Mouse (Mus musculus): ENCODE measurements around the gene Hoxd3. TPM values are rescaled to one million over a fixed set of nuclear protein-coding genes. Genes with fewer than 3 reads are reported as not detected.

The Hoxd3 gene
- polyA plus RNA-seq, 1 experiment from 2014 or later, result 0.39 TPM

- Histone ChIP-seq H3K4me3 (ENCODE audit: low read length) (0 out of 2 replicates have a peak within 1 kb of the TSS, but pooled peaks have one; percentile 19), H3K36me3 (ENCODE audit: control insufficient read depth, insufficient read depth, low read length) (no peaks in the 10 kb centered on the region), H3K27ac (ENCODE audit: low read length) (no peak within 1 kb of the TSS), H3K9ac (ENCODE audit: low read length) (no peak within 1 kb of the TSS), H3K4me1 (replicated peaks; ENCODE audit: control insufficient read depth, insufficient read depth, low read length) (no peaks in the 10 kb centered on the region), H3K4me2 (ENCODE audit: low read depth, low read length) (no peak within 1 kb of the TSS), H3K9me3 (ENCODE audit: control insufficient read depth, low read length) (no peaks in the 10 kb centered on the region), H3K27me3 (ENCODE audit: control insufficient read depth, insufficient read depth, low read depth, low read length) (peaks cover 93% of the 10 kb centered on the region)
- 2% methylated on average over 56 of the region's 56 CpGs for WGBS
- peak; percentile 87 for ATAC-seq (ENCODE audit: low read depth)
Measured at GRCm38 (mm10) chr2:74691022-74691951, 20.4 kb upstream of the Hoxd3 start, which contains the start of gene Hoxd10. Gene Hoxd10 (plus strand): TSS chr2:74691924.

- H3K27me3 ChIP-seq (ENCODE audit: control insufficient read depth, insufficient read depth, low read depth, low read length), result peaks cover 93% of the 10 kb centered on the region
- H3K27ac ChIP-seq (ENCODE audit: low read length), result no peak overlapping the region
- H3K36me3 ChIP-seq (ENCODE audit: control insufficient read depth, insufficient read depth, low read length), result no peaks in the 10 kb centered on the region
- ATAC-seq (ENCODE audit: low read depth), result no peak
- H3K4me1 ChIP-seq (replicated peaks; ENCODE audit: control insufficient read depth, insufficient read depth, low read length), result no peaks in the 10 kb centered on the region
- WGBS, result 4% methylated on average over 35 of the region's 35 CpGs
- no peak overlapping the region for H3K9ac ChIP-seq (ENCODE audit: low read length)
- no peak overlapping the region for H3K4me3 ChIP-seq (ENCODE audit: low read length)
- H3K9me3 ChIP-seq (ENCODE audit: control insufficient read depth, low read length), result no peaks in the 10 kb centered on the region
- H3K4me2 ChIP-seq (ENCODE audit: low read depth, low read length), result no peak overlapping the region
Measured at GRCm38 (mm10) chr2:74691995-74692807, 19.5 kb upstream of the Hoxd3 start.

- Histone ChIP-seq H3K36me3 (ENCODE audit: control insufficient read depth, insufficient read depth, low read length) (no peaks in the 10 kb centered on the region), H3K27me3 (ENCODE audit: control insufficient read depth, insufficient read depth, low read depth, low read length) (peaks cover 93% of the 10 kb centered on the region), H3K4me2 (ENCODE audit: low read depth, low read length) (no peak overlapping the region), H3K4me1 (replicated peaks; ENCODE audit: control insufficient read depth, insufficient read depth, low read length) (peaks cover 2% of the 10 kb centered on the region; the same call in 1 of the 2 replicates), H3K4me3 (ENCODE audit: low read length) (no peak overlapping the region), H3K27ac (ENCODE audit: low read length) (no peak overlapping the region), H3K9ac (ENCODE audit: low read length) (no peak overlapping the region), H3K9me3 (ENCODE audit: control insufficient read depth, low read length) (no peaks in the 10 kb centered on the region)
- no peak for ATAC-seq (ENCODE audit: low read depth)
- 1% methylated on average over 20 of the region's 20 CpGs for WGBS
Measured at GRCm38 (mm10) chr2:74692808-74693431, 18.8 kb upstream of the Hoxd3 start.

GRCm38 (mm10) chr2:74693432-74693827, 18.3 kb upstream of the Hoxd3 start:
- Histone ChIP-seq H3K27ac (ENCODE audit: low read length) (no peak overlapping the region), H3K4me2 (ENCODE audit: low read depth, low read length) (no peak overlapping the region), H3K4me1 (replicated peaks; ENCODE audit: control insufficient read depth, insufficient read depth, low read length) (peaks cover 4% of the 10 kb centered on the region), H3K36me3 (ENCODE audit: control insufficient read depth, insufficient read depth, low read length) (no peaks in the 10 kb centered on the region), H3K27me3 (ENCODE audit: control insufficient read depth, insufficient read depth, low read depth, low read length) (peaks cover 93% of the 10 kb centered on the region), H3K9ac (ENCODE audit: low read length) (no peak overlapping the region), H3K4me3 (ENCODE audit: low read length) (no peak overlapping the region), H3K9me3 (ENCODE audit: control insufficient read depth, low read length) (no peaks in the 10 kb centered on the region)
- WGBS, result 7% methylated on average over 4 of the region's 4 CpGs
- ATAC-seq (ENCODE audit: low read depth), result no peak

GRCm38 (mm10) chr2:74694066-74694465, 17.7 kb upstream of the Hoxd3 start:
- no peak overlapping the region for H3K27ac ChIP-seq (ENCODE audit: low read length)

GRCm38 (mm10) chr2:74695383-74695782, 16.3 kb upstream of the Hoxd3 start:
- H3K27me3 ChIP-seq (ENCODE audit: control insufficient read depth, insufficient read depth, low read depth, low read length), result peaks cover 96% of the 10 kb centered on the region

More at GRCm38 (mm10) chr2:74694066-74694465, 17.7 kb upstream of the Hoxd3 start:
- H3K4me1 ChIP-seq (replicated peaks; ENCODE audit: control insufficient read depth, insufficient read depth, low read length), result peaks cover 4% of the 10 kb centered on the region
- peaks cover 94% of the 10 kb centered on the region for H3K27me3 ChIP-seq (ENCODE audit: control insufficient read depth, insufficient read depth, low read depth, low read length)
- no peak for ATAC-seq (ENCODE audit: low read depth)
- H3K36me3 ChIP-seq (ENCODE audit: control insufficient read depth, insufficient read depth, low read length), result no peaks in the 10 kb centered on the region
- no peak overlapping the region for H3K9ac ChIP-seq (ENCODE audit: low read length)
- WGBS, result 3% methylated on average over 16 of the region's 16 CpGs
- no peak overlapping the region for H3K4me3 ChIP-seq (ENCODE audit: low read length)
- no peak overlapping the region for H3K4me2 ChIP-seq (ENCODE audit: low read depth, low read length)
- H3K9me3 ChIP-seq (ENCODE audit: control insufficient read depth, low read length), result no peaks in the 10 kb centered on the region

GRCm38 (mm10) chr2:74695813-74696430, 15.8 kb upstream of the Hoxd3 start:
- no peak for ATAC-seq (ENCODE audit: low read depth)
- Histone ChIP-seq H3K4me2 (ENCODE audit: low read depth, low read length) (no peak overlapping the region), H3K9me3 (ENCODE audit: control insufficient read depth, low read length) (no peaks in the 10 kb centered on the region), H3K27ac (ENCODE audit: low read length) (no peak overlapping the region), H3K9ac (ENCODE audit: low read length) (no peak overlapping the region), H3K36me3 (ENCODE audit: control insufficient read depth, insufficient read depth, low read length) (no peaks in the 10 kb centered on the region), H3K4me1 (replicated peaks; ENCODE audit: control insufficient read depth, insufficient read depth, low read length) (peaks cover 4% of the 10 kb centered on the region), H3K4me3 (ENCODE audit: low read length) (no peak overlapping the region), H3K27me3 (ENCODE audit: control insufficient read depth, insufficient read depth, low read depth, low read length) (peaks cover 100% of the 10 kb centered on the region)
- WGBS, result 3% methylated on average over 7 of the region's 7 CpGs

More at GRCm38 (mm10) chr2:74695383-74695782, 16.3 kb upstream of the Hoxd3 start:
- Histone ChIP-seq H3K27ac (ENCODE audit: low read length) (no peak overlapping the region), H3K9ac (ENCODE audit: low read length) (no peak overlapping the region), H3K9me3 (ENCODE audit: control insufficient read depth, low read length) (no peaks in the 10 kb centered on the region), H3K4me3 (ENCODE audit: low read length) (no peak overlapping the region), H3K36me3 (ENCODE audit: control insufficient read depth, insufficient read depth, low read length) (no peaks in the 10 kb centered on the region), H3K4me1 (replicated peaks; ENCODE audit: control insufficient read depth, insufficient read depth, low read length) (peaks cover 4% of the 10 kb centered on the region), H3K4me2 (ENCODE audit: low read depth, low read length) (no peak overlapping the region)
- WGBS, result 5% methylated on average over 1 of the region's 1 CpGs
- ATAC-seq (ENCODE audit: low read depth), result no peak

- no peak overlapping the region for H3K9ac ChIP-seq (ENCODE audit: low read length)
- H3K4me3 ChIP-seq (ENCODE audit: low read length), result no peak overlapping the region
Measured at GRCm38 (mm10) chr2:74696442-74697335, 15.0 kb upstream of the Hoxd3 start.

More at GRCm38 (mm10) chr2:74696442-74697335, 15.0 kb upstream of the Hoxd3 start:
- WGBS, result 4% methylated on average over 34 of the region's 34 CpGs
- Histone ChIP-seq H3K36me3 (ENCODE audit: control insufficient read depth, insufficient read depth, low read length) (no peaks in the 10 kb centered on the region), H3K9me3 (ENCODE audit: control insufficient read depth, low read length) (no peaks in the 10 kb centered on the region), H3K27me3 (ENCODE audit: control insufficient read depth, insufficient read depth, low read depth, low read length) (peaks cover 100% of the 10 kb centered on the region), H3K4me2 (ENCODE audit: low read depth, low read length) (no peak overlapping the region), H3K27ac (ENCODE audit: low read length) (no peak overlapping the region), H3K4me1 (replicated peaks; ENCODE audit: control insufficient read depth, insufficient read depth, low read length) (peaks cover 4% of the 10 kb centered on the region)
- ATAC-seq (ENCODE audit: low read depth), result no peak
